Mouse (Mus musculus) T-cell, adult 66 days (primary cell): ENCODE results near the gene Clec18a. TPM values are rescaled to one million over a fixed set of nuclear protein-coding genes. Genes with fewer than 3 reads are reported as not detected.

Source experiments
- total RNA-seq, 2 experiments: library from RNA; stranded (reverse); gene quantifications; 3 replicates in 1 of 2; 4 replicates in 1 of 2; pipeline ENCODE4 v1.2.4; 2023

Clec18a gene
- total RNA-seq = not detected

DNA sequence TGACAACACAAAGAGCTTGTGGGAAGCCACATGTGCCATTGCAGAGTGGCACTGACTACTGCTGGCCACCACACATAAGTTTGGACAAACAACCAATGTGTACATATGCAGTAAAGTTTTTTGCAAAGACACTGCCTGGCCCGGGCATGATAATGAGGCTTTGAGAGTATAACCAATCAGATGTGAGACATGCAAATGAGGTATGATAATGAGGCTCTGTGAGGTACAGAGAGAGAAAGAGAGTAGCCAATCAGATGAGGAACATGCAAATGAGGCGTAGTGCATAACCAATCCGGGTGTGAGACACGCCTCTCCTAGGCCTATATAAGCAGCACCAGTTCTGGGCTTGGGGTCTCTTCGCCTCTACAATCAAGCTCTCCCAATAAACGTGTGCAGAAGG, at the start of gene Clec18a:
TSS of gene Clec18a (minus strand) at position 101 of the 400 bp plus-strand sequence.

DNA sequence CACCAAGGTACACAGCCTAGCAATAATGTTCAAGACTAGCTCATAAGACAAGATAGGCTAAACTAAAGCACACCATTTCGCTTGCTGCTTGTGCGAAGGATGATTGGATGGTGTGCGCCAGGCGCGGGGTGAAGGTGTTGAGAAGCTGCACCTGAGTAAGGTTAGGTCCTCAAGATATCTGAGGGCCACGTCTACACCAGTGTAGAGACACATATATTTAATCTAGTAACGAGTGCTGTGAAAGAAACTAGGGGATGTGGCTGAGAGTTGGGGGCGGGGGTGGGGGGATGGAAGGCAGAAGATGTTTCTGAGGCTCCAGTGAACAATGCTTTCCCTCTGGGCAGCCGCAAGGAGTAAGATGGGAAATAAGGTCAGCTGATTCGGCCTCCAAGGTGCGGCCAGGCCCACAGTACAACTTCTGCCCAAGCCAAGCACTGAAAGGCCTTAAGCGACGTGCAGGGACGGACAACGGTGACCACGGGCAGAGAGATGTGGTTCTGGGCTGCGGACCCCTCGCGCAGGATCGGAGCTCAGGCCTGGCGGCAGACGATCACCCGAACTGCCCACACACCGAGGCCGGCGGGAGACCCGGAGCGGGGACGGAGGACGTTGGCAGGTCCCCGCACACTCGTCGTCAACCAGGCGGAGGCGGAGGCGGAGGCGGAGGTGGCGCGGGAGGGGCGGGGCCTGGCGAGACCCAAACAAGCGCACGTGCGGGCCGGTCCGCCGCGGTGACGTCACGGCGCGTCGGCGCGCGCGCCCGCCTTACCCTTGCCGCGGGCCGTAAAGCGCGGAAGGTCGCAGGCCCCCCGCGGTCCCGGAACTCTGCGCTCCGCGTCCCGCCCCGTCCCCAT, 1.9 kb upstream of the Clec18a start, which contains the start of gene Pdpr:
TSS of gene Pdpr (plus strand) at position 766 of the 854 bp plus-strand sequence.

DNA sequence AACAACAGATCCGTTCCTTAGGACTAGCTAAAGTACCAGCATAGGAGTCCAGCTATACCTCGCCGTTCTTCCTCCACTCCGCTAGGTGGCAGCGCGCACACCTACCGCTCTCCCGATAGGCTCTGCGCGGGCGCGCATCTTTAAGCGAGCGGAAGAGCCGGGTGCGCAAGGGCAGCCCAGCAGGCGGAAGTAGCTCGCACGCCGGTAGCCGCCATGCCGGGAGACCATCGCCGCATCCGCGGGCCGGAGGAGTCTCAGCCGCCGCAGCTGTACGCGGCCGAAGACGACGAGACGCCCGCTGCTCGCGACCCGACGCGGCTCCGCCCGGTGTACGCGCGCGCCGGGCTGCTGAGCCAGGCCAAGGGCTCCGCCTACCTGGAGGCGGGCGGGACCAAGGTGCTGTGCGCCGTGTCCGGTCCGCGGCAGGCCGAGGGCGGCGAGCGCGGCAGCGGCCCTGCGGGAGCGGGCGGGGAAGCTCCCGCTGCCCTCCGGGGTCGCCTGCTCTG, 36.0 kb downstream of the Clec18a start, which contains the start of gene Exosc6:
TSS of gene Exosc6 (plus strand) at position 182 of the 506 bp plus-strand sequence.

DNA sequence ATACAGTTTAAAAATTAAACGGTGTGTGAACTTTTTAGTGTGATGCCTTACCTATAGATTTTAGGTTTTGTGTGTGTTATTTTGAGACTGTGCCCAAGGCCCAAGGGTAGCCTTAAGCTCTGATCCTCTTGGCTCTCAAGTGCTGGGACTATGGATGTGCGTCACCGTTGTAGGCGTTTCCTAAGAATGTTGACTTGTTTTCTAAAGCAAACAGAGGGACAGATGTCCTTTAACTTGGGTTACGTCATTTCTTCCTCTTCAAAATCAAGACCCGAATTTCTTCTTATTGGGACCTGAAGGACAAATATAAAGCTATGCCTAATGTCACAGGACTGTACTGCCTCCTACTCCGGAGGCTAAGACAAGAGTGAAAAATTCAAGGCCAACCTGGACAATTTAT, 59.3 kb downstream of the Clec18a start, which contains the start of gene Aars:
TSS of gene Aars (plus strand) at position 229 of the 400 bp plus-strand sequence.

DNA sequence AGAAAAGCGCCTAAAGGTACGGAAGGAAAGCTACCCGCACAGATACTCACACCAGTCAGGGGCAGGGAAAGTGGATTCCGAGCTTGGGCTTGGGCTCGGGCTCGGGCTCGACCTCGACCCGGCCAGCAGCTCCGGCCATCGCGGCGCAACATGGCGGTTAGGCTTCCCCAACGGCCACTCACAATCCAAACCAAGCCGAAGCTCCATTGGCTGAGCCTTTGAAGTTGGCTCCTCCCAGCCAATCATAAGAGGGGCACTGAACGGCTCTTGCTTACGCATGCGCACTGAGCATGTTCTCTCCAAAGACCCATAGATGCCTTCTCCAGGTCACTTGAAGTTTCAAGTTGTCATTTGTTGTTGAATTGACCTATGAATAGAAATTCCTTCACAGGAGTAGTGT, 60.7 kb downstream of the Clec18a start, which contains the start of gene Ddx19b:
TSS of gene Ddx19b (minus strand) at position 180 of the 400 bp plus-strand sequence.

Other genes with a start within 250 kb of the Clec18a start
- gene Cog4, start 245.8 kb downstream of the Clec18a start, total RNA-seq = 10 to 100 TPM; 60.9 to 76.2 TPM
- gene Sf3b3, start 245.6 kb downstream of the Clec18a start, total RNA-seq = 100 to 1,000 TPM; 159 to 166 TPM
- gene Fuk, start 189.9 kb downstream of the Clec18a start, total RNA-seq = 10 to 100 TPM; 12.2 to 15.7 TPM
- gene St3gal2, start 172.5 kb downstream of the Clec18a start, total RNA-seq = 10 to 100 TPM; 12.0 to 13.1 TPM
- gene Ddx19a, start 94.6 kb downstream of the Clec18a start, total RNA-seq = 10 to 100 TPM; 68.3 to 70.0 TPM
- gene Ddx19b, start 60.7 kb downstream of the Clec18a start, total RNA-seq = 10 to 100 TPM; 17.3 to 20.2 TPM
- 10 to 100 TPM; 46.1 to 58.0 TPM for gene Aars, start 59.3 kb downstream of the Clec18a start, total RNA-seq
- 10 to 100 TPM; 14.8 to 16.0 TPM for gene Exosc6, start 36.1 kb downstream of the Clec18a start, total RNA-seq
- 10 to 100 TPM; 21.6 to 28.1 TPM for gene Pdpr, start 2.2 kb upstream of the Clec18a start, total RNA-seq
- 10 to 100 TPM; 70.4 to 76.2 TPM for gene Glg1, start 166.8 kb upstream of the Clec18a start, total RNA-seq
- gene Rfwd3, start 207.8 kb upstream of the Clec18a start, total RNA-seq = 10 to 100 TPM; 29.0 to 32.7 TPM
- gene Mlkl, start 245.8 kb upstream of the Clec18a start, total RNA-seq = 1 to 10 TPM; 1.5 to 1.7 TPM